Mouse (Mus musculus): ENCODE results near the gene Sufu. TPM values are rescaled to one million over a fixed set of nuclear protein-coding genes. Genes with fewer than 3 reads are reported as not detected.
A peak's percentile ranks its signal among the peaks of the same experiment; 100 is the strongest.

Sufu gene
- polyA plus RNA-seq, 1 experiment, result 18.6 TPM

DNA sequence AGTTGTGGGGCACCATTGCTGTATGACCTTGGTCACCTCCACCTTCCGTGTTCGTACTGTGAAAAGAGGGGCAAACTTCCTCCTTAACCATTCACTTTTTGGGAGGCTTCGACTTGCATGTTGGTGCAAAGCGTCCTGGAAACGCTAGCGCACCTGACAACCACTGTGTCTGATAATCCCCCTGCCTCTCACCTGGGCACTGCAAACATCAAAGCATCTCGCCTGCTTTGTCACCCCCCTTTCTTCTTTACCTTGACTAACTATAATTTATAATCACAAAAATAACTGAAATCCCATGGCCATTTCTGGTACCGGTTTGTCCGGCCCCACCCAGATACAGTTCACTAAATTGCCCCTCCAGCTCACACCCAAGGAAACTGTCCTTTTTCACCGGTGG is 2.0 kb upstream of the Sufu start:
- H3K4me3 ChIP-seq (ENCODE audit: extremely low read depth, insufficient read depth, insufficient read length), result peak overlapping the region; percentile 56
- no peak for DNase-seq (ENCODE audit: low read depth in 1 of 2, low spot score in 2 of 2)
- H3K4me1 ChIP-seq (ENCODE audit: control insufficient read depth, insufficient read depth, insufficient read length), result peaks cover 7% of the 10 kb centered on the region; the same call in 1 of the 2 replicates
- TF ChIP-seq CTCF (IDR thresholded peaks at IDR 0.05; ENCODE audit: extremely low read depth, insufficient read depth, insufficient read length, insufficient replicate concordance) (no peak), POLR2A (IDR thresholded peaks at IDR 0.05; ENCODE audit: low read depth, low read length) (no peak)
- 3% methylated on average over 10 of the region's 10 CpGs for WGBS
- H3K36me3 ChIP-seq (ENCODE audit: control insufficient read depth, insufficient read depth, low read length), result no peaks in the 10 kb centered on the region
- H3K27ac ChIP-seq (ENCODE audit: insufficient read depth, low read length), result no peak overlapping the region
- H3K27me3 ChIP-seq (ENCODE audit: control insufficient read depth, insufficient read depth, low read length), result no peaks in the 10 kb centered on the region

DNA sequence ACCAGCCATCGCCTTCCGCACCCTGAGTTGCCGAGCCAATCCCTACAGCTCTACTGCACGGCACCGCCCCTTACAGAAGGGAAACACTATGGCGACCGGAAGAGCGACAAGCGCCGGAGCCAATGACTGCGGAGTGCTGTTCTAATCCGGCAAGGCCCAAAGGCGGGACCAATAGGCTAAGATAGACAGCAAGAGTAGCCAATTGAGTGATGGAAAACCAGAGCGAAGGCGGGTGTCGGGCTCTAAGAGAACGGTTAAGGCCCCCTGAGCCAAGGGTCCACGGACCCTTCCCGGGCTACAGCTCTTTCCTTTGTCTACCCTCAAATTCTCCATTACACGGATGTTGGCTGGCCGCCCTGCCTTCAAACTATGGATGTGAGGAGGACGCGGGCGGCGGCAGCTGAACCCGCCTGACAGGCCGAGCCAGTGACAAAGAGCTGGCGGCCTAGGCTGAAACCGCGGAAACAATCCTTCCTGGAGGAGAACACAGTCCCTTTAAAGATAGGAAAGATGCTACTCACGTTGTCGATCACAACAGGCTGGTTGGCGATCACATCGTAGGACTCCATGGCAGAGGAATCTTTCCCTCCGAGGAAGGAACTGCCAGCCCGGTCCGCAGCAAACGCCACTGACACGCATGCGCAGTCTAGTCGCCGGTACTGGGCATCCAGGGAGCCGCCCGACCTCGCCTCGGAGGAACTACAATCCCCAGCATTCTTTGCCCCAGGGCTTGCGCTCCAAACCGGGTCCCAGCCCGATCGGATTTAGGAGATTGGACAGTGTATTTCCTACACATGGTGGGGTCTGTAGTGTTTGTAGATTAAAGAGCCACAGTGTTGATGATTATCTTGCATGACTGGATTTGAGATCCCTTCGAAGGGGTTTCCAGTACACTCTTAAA is 1.3 kb upstream of the Sufu start, which contains the start of gene Actr1a:
Gene Actr1a (minus strand): TSS at position 640 of the 901 bp plus-strand sequence.
- H3K36me3 ChIP-seq (ENCODE audit: control insufficient read depth, insufficient read depth, low read length), result no peaks in the 10 kb centered on the region
- H3K27ac ChIP-seq (ENCODE audit: insufficient read depth, low read length), result peak within 1 kb of the TSS; percentile 65
- no peaks in the 10 kb centered on the region for H3K27me3 ChIP-seq (ENCODE audit: control insufficient read depth, insufficient read depth, low read length)
- peaks cover 7% of the 10 kb centered on the region; the same call in 1 of the 2 replicates for H3K4me1 ChIP-seq (ENCODE audit: control insufficient read depth, insufficient read depth, insufficient read length)
- WGBS, result under 1% methylated on average over 51 of the region's 51 CpGs
- DNase-seq (ENCODE audit: low read depth in 1 of 2, low spot score in 2 of 2), result peak; percentile 95 to 99
- H3K4me3 ChIP-seq (ENCODE audit: extremely low read depth, insufficient read depth, insufficient read length), result peak within 1 kb of the TSS; percentile 88
- TF ChIP-seq CTCF (IDR thresholded peaks at IDR 0.05; ENCODE audit: extremely low read depth, insufficient read depth, insufficient read length, insufficient replicate concordance), result no peak
- peak; percentile 56; the same call in 1 of the 2 replicates for TF ChIP-seq POLR2A (IDR thresholded peaks at IDR 0.05; ENCODE audit: low read depth, low read length)

DNA sequence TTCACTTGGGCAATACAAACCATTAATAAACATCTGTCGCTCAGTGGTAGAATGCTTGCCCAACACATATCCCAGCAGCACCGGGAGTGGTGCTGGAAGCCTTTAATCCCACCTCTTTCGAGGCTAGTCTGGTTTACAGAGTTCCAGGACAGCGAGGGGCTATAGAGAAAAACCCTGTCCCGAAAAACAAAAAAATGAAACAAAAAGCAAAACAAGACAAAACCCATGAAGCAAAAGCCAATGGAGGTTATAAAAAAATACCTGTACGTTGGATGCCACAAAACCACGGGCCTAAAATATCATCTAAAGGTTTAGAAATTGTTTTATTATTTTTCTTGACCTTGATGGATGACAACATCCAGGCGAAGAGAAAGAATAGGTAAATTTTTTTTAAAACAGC is 587 bp upstream of the Sufu start:
- H3K4me3 ChIP-seq (ENCODE audit: extremely low read depth, insufficient read depth, insufficient read length), result no peak overlapping the region
- no peaks in the 10 kb centered on the region for H3K36me3 ChIP-seq (ENCODE audit: control insufficient read depth, insufficient read depth, low read length)
- H3K27ac ChIP-seq (ENCODE audit: insufficient read depth, low read length), result no peak overlapping the region
- H3K4me1 ChIP-seq (ENCODE audit: control insufficient read depth, insufficient read depth, insufficient read length), result peaks cover 7% of the 10 kb centered on the region; the same call in 1 of the 2 replicates
- no peaks in the 10 kb centered on the region for H3K27me3 ChIP-seq (ENCODE audit: control insufficient read depth, insufficient read depth, low read length)
- WGBS, result 6% methylated on average over 8 of the region's 8 CpGs
- TF ChIP-seq POLR2A (IDR thresholded peaks at IDR 0.05; ENCODE audit: low read depth, low read length), result no peak
- TF ChIP-seq CTCF (IDR thresholded peaks at IDR 0.05; ENCODE audit: extremely low read depth, insufficient read depth, insufficient read length, insufficient replicate concordance), result no peak
- no peak for DNase-seq (ENCODE audit: low read depth in 1 of 2, low spot score in 2 of 2)

DNA sequence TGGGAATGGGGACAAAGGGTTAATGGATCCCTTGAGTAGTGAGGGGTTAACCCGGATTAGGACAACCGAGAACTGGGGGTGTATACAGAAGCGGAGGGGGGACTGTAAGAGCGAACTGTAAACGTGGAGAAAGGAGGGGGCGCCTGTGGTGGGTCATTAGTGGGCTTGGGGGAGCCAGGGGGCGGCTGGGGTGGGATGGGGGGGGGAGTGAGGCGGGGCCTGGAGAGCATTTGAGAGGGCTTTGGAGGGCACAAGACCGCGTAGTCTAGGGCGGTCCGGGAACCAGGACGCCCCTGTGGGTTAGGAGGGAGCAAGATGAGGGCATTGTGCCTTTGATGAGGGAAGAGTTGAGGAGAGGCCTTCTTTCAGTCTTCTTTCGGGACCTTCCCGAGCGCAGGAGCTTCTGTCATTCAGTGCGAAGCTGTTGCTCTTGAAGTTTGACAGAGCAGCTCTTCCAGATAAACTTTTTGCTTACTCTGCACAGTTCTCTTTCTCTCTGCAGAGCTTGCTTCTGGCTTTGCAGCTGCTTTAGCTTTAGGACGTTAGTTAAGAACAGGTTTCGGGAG is 823 bp downstream of the Sufu start:
- DNase-seq (ENCODE audit: low read depth in 1 of 2, low spot score in 2 of 2), result no peak
- 6% methylated on average over 19 of the region's 19 CpGs for WGBS

DNA sequence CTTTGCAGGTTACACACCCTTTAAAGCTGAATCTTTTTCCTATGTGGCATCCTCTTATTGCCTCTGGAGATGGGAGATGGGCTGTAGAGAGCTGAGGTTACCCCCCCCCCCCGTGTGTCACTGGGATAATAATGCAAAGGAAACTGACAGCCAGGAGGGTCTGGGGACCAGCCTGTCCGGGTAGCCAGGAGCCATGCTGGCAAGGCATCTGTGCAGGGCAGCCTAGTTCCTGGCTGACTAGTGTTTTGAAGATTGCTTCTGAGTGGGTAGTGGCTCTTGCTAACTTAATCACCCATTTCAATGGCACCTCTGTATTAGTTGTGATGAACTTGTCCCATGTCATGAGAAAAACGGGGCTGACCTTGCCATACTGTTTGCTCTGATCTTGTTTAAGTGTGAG is 1.7 kb downstream of the Sufu start:
- no peak for DNase-seq (ENCODE audit: low read depth in 1 of 2, low spot score in 2 of 2)
- Histone ChIP-seq H3K4me3 (ENCODE audit: extremely low read depth, insufficient read depth, insufficient read length) (no peak overlapping the region), H3K27ac (ENCODE audit: insufficient read depth, low read length) (no peak overlapping the region), H3K27me3 (ENCODE audit: control insufficient read depth, insufficient read depth, low read length) (no peaks in the 10 kb centered on the region), H3K36me3 (ENCODE audit: control insufficient read depth, insufficient read depth, low read length) (no peaks in the 10 kb centered on the region), H3K4me1 (ENCODE audit: control insufficient read depth, insufficient read depth, insufficient read length) (peaks cover 7% of the 10 kb centered on the region; the same call in 1 of the 2 replicates)
- TF ChIP-seq POLR2A (IDR thresholded peaks at IDR 0.05; ENCODE audit: low read depth, low read length) (no peak), CTCF (IDR thresholded peaks at IDR 0.05; ENCODE audit: extremely low read depth, insufficient read depth, insufficient read length, insufficient replicate concordance) (no peak)
- WGBS, result 65% methylated on average over 3 of the region's 3 CpGs

More for the DNA sequence above, 823 bp downstream of the Sufu start:
- Histone ChIP-seq H3K4me1 (ENCODE audit: control insufficient read depth, insufficient read depth, insufficient read length) (peaks cover 7% of the 10 kb centered on the region; the same call in 1 of the 2 replicates), H3K27me3 (ENCODE audit: control insufficient read depth, insufficient read depth, low read length) (no peaks in the 10 kb centered on the region), H3K4me3 (ENCODE audit: extremely low read depth, insufficient read depth, insufficient read length) (peak overlapping the region; percentile 87), H3K27ac (ENCODE audit: insufficient read depth, low read length) (no peak overlapping the region), H3K36me3 (ENCODE audit: control insufficient read depth, insufficient read depth, low read length) (no peaks in the 10 kb centered on the region)
- no peak for TF ChIP-seq POLR2A (IDR thresholded peaks at IDR 0.05; ENCODE audit: low read depth, low read length)
- TF ChIP-seq CTCF (IDR thresholded peaks at IDR 0.05; ENCODE audit: extremely low read depth, insufficient read depth, insufficient read length, insufficient replicate concordance), result no peak

DNA sequence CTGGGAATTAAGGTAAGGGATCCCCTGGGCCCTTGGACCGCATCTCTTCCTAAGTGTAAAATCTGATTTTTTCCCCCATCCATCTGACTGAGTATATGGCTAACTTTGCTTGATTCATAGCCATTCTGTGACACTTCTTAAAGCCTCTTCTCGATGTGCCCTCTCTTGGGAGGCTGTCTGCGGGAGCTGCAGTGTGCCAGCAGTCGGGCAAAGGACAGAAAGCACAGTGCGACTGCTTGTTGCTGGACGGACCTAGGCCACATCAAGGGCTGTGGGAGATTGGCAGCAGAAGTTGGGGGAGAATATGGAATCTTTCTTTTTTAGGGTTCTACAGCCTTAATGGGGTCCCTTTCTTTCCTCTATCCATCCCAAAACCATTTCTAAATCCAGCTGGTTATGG is 2.7 kb downstream of the Sufu start:
- no peaks in the 10 kb centered on the region for H3K36me3 ChIP-seq (ENCODE audit: control insufficient read depth, insufficient read depth, low read length)
- peaks cover 5% of the 10 kb centered on the region; the same call in 1 of the 2 replicates for H3K4me1 ChIP-seq (ENCODE audit: control insufficient read depth, insufficient read depth, insufficient read length)
- TF ChIP-seq POLR2A (IDR thresholded peaks at IDR 0.05; ENCODE audit: low read depth, low read length), result no peak
- TF ChIP-seq CTCF (IDR thresholded peaks at IDR 0.05; ENCODE audit: extremely low read depth, insufficient read depth, insufficient read length, insufficient replicate concordance), result no peak
- no peak overlapping the region for H3K4me3 ChIP-seq (ENCODE audit: extremely low read depth, insufficient read depth, insufficient read length)
- no peaks in the 10 kb centered on the region for H3K27me3 ChIP-seq (ENCODE audit: control insufficient read depth, insufficient read depth, low read length)
- no peak for DNase-seq (ENCODE audit: low read depth in 1 of 2, low spot score in 2 of 2)
- no peak overlapping the region for H3K27ac ChIP-seq (ENCODE audit: insufficient read depth, low read length)
- 94% methylated on average over 6 of the region's 6 CpGs for WGBS
